Mouse (Mus musculus) liver, embryonic 11.5 days (tissue): ENCODE measurements around the gene Utp14a. TPM values are rescaled to one million over a fixed set of nuclear protein-coding genes. Genes with fewer than 3 reads are reported as not detected.
A peak's percentile ranks its signal among the peaks of the same experiment; 100 is the strongest.

Experiments
- ATAC-seq: fragments of 200-750 bp; cut with Nextera tagmentation; replicated peaks from 2 replicates; pipeline ENCODE4 v1.8.0; 2017; ENCODE audit warnings: moderate number of reproducible peaks, mild to moderate bottlenecking, moderate TSS enrichment, moderate library complexity; ENCODE audit not compliant: low FRiP score
- DNase-seq: peaks from one replicate; pipeline ENCODE4 v3.0.0-alpha.2; 2017; ENCODE audit warnings: low spot score
- H3K27ac ChIP-seq: fragments of 300-500 bp; sonication (generic); 2 replicates; pipeline ENCODE4 v1.5.1; 2014; ENCODE audit warnings: mild to moderate bottlenecking, low read depth, low read length, control low read depth
- H3K27me3 ChIP-seq: fragments of 300-500 bp; sonication (generic); replicated peaks from 2 replicates; pipeline ENCODE4 v1.6.1; 2014; ENCODE audit warnings: low read length, mixed read lengths; ENCODE audit not compliant: control insufficient read depth, insufficient read depth
- H3K36me3 ChIP-seq: fragments of 300-500 bp; sonication (generic); 2 replicates; pipeline ENCODE4 v1.6.1; 2014; ENCODE audit warnings: mild to moderate bottlenecking, low read length, moderate library complexity, mixed read lengths; ENCODE audit not compliant: control insufficient read depth, insufficient read depth
- H3K4me1 ChIP-seq: fragments of 300-500 bp; sonication (generic); replicated peaks from 2 replicates; pipeline ENCODE4 v1.6.1; 2014; ENCODE audit warnings: low read length, mixed read lengths; ENCODE audit not compliant: control insufficient read depth, insufficient read depth
- H3K4me2 ChIP-seq: fragments of 300-500 bp; sonication (generic); 2 replicates; pipeline ENCODE4 v1.6.1; 2014; ENCODE audit warnings: mild to moderate bottlenecking, control low read depth, moderate library complexity
- H3K4me3 ChIP-seq: fragments of 300-500 bp; sonication (generic); 2 replicates; pipeline ENCODE4 v1.5.1; 2014; ENCODE audit warnings: low read depth, low read length, control low read depth
- H3K9ac ChIP-seq: fragments of 300-500 bp; sonication (generic); 2 replicates; pipeline ENCODE4 v1.6.1; 2014; ENCODE audit warnings: low read depth, low read length, control low read depth
- H3K9me3 ChIP-seq: fragments of 300-500 bp; sonication (generic); 2 replicates; pipeline ENCODE4 v1.6.1; 2016; ENCODE audit warnings: low read length, inconsistent platforms, mixed read lengths; ENCODE audit not compliant: control insufficient read depth
- WGBS: fragments of 180-500 bp; shearing (Covaris S2); extraction: QIAGEN DNeasy Blood & Tissue Kit; methylation state at CpG from one replicate; pipeline ENCODE4 v1.1.7; 2014; 5-methylcytosine and 5-hydroxymethylcytosine counted together
- polyA plus RNA-seq: library from polyadenylated mRNA; unstranded; fragments of >200 nt; fragmentation: Nextera tagmentation; extraction: Ambion mirVana; gene quantifications from 2 replicates; pipeline ENCODE4 v1.2.1, GENCODE M21; 2014

Utp14a gene
- polyA plus RNA-seq, 1 experiment from 2014 or later: 36.0 TPM

GRCm38 (mm10) chrX:48286488-48286887 is 29.8 kb downstream of the Utp14a start:
- Histone ChIP-seq H3K9me3 (no peaks in the 10 kb centered on the region), H3K36me3 (peaks cover 4% of the 10 kb centered on the region), H3K4me3 (no peak overlapping the region), H3K9ac (0 out of 2 replicates have a peak overlapping the region, but pooled peaks have one; percentile 20), H3K4me2 (peak overlapping the region; percentile 67), H3K27me3 (peaks cover 12% of the 10 kb centered on the region), H3K27ac (no peak overlapping the region), H3K4me1 (no peaks in the 10 kb centered on the region; the same call in 1 of the 2 replicates)
- 43% methylated on average over 6 of the region's 6 CpGs for WGBS
- ATAC-seq (no peak), DNase-seq (no peak)

GRCm38 (mm10) chrX:48288008-48288407 is 31.3 kb downstream of the Utp14a start:
- DNase-seq: no peak
- WGBS: 64% methylated on average over 4 of the region's 4 CpGs
- no peak overlapping the region for H3K4me2 ChIP-seq
- no peak overlapping the region for H3K9ac ChIP-seq
- H3K36me3 ChIP-seq: no peaks in the 10 kb centered on the region
- H3K4me3 ChIP-seq: no peak overlapping the region
- no peaks in the 10 kb centered on the region; the same call in 1 of the 2 replicates for H3K4me1 ChIP-seq
- peaks cover 12% of the 10 kb centered on the region for H3K27me3 ChIP-seq
- no peak for ATAC-seq
- no peak overlapping the region for H3K27ac ChIP-seq
- no peaks in the 10 kb centered on the region for H3K9me3 ChIP-seq

- H3K9ac ChIP-seq: no peak overlapping the region
- no peaks in the 10 kb centered on the region for H3K36me3 ChIP-seq
- H3K4me1 ChIP-seq: no peaks in the 10 kb centered on the region
- ATAC-seq (no peak), DNase-seq (no peak)
- H3K9me3 ChIP-seq: no peaks in the 10 kb centered on the region
- WGBS: 44% methylated on average over 3 of the region's 3 CpGs
- H3K4me3 ChIP-seq: no peak overlapping the region
- peaks cover 6% of the 10 kb centered on the region for H3K27me3 ChIP-seq
- no peak overlapping the region for H3K27ac ChIP-seq
- H3K4me2 ChIP-seq: no peak overlapping the region
Observed at GRCm38 (mm10) chrX:48291413-48291812, 34.8 kb downstream of the Utp14a start.

GRCm38 (mm10) chrX:48305356-48305755 is 48.7 kb downstream of the Utp14a start:
- no peak overlapping the region for H3K4me3 ChIP-seq
- H3K36me3 ChIP-seq: no peaks in the 10 kb centered on the region
- no peaks in the 10 kb centered on the region for H3K27me3 ChIP-seq
- no peak overlapping the region for H3K9ac ChIP-seq
- H3K27ac ChIP-seq: no peak overlapping the region
- DNase-seq (no peak), ATAC-seq (no peak)
- no peak overlapping the region for H3K4me2 ChIP-seq
- peaks cover 4% of the 10 kb centered on the region; the same call in 1 of the 2 replicates for H3K4me1 ChIP-seq
- H3K9me3 ChIP-seq: no peaks in the 10 kb centered on the region
- 71% methylated on average over 4 of the region's 4 CpGs for WGBS

GRCm38 (mm10) chrX:48310706-48311517 is 54.2 kb downstream of the Utp14a start:
- 12% methylated on average over 26 of the region's 26 CpGs for WGBS
- H3K36me3 ChIP-seq: no peaks in the 10 kb centered on the region
- no peaks in the 10 kb centered on the region; the same call in 1 of the 2 replicates for H3K27me3 ChIP-seq
- H3K4me2 ChIP-seq: peak overlapping the region; percentile 66
- H3K4me1 ChIP-seq: peaks cover 10% of the 10 kb centered on the region
- DNase-seq (no peak), ATAC-seq (peak; percentile 61)
- H3K27ac ChIP-seq: no peak overlapping the region
- H3K4me3 ChIP-seq: peak overlapping the region; percentile 36
- no peaks in the 10 kb centered on the region for H3K9me3 ChIP-seq
- peak overlapping the region; percentile 61 for H3K9ac ChIP-seq

- no peaks in the 10 kb centered on the region for H3K36me3 ChIP-seq
- H3K4me3 ChIP-seq: no peak overlapping the region
- H3K27ac ChIP-seq: no peak overlapping the region
- H3K4me2 ChIP-seq: no peak overlapping the region
- DNase-seq (no peak), ATAC-seq (peak; percentile 62)
- H3K4me1 ChIP-seq: peaks cover 11% of the 10 kb centered on the region
- WGBS: 69% methylated on average over 5 of the region's 5 CpGs
- no peaks in the 10 kb centered on the region; the same call in 1 of the 2 replicates for H3K27me3 ChIP-seq
- H3K9me3 ChIP-seq: no peaks in the 10 kb centered on the region
- H3K9ac ChIP-seq: no peak overlapping the region
Observed at GRCm38 (mm10) chrX:48311727-48312126, 55.1 kb downstream of the Utp14a start.

- Histone ChIP-seq H3K4me1 (peaks cover 23% of the 10 kb centered on the region), H3K36me3 (no peaks in the 10 kb centered on the region), H3K9me3 (no peaks in the 10 kb centered on the region), H3K27me3 (no peaks in the 10 kb centered on the region; the same call in 1 of the 2 replicates), H3K27ac (peak overlapping the region; percentile 55), H3K4me3 (peak overlapping the region; percentile 52), H3K9ac (peak overlapping the region; percentile 60), H3K4me2 (peak overlapping the region; percentile 65)
- ATAC-seq (peak; percentile 82), DNase-seq (peak; percentile 74)
- 13% methylated on average over 25 of the region's 33 CpGs for WGBS
Observed at GRCm38 (mm10) chrX:48314530-48315079, 57.9 kb downstream of the Utp14a start.

- DNase-seq: no peak
- peaks cover 2% of the 10 kb centered on the region; the same call in 1 of the 2 replicates for H3K27me3 ChIP-seq
- peak; percentile 53 for ATAC-seq
- H3K36me3 ChIP-seq: no peaks in the 10 kb centered on the region
- no peaks in the 10 kb centered on the region for H3K9me3 ChIP-seq
- no peak overlapping the region for H3K4me3 ChIP-seq
- H3K27ac ChIP-seq: peak overlapping the region; percentile 2; the same call in 1 of the 2 replicates
- no peak overlapping the region for H3K9ac ChIP-seq
- H3K4me1 ChIP-seq: peaks cover 13% of the 10 kb centered on the region
- H3K4me2 ChIP-seq: no peak overlapping the region
- WGBS: 32% methylated on average over 3 of the region's 3 CpGs
Observed at GRCm38 (mm10) chrX:48317444-48317843, 60.8 kb downstream of the Utp14a start.
